Mouse (Mus musculus) heart, adult 9 months (tissue): ENCODE measurements at regions not wholly inside any gene's neighbourhood (a gene's known extent, or its start where the extent isn't known, plus 50 kb on each side); places are given as distances from the start of the nearest gene placed in this dataset.

Experiments
- DNase-seq, 2 experiments: peaks; one replicate each; pipeline ENCODE4 v3.0.0; 2022; ENCODE audit warnings: low spot score in 2 of 2

DNA sequence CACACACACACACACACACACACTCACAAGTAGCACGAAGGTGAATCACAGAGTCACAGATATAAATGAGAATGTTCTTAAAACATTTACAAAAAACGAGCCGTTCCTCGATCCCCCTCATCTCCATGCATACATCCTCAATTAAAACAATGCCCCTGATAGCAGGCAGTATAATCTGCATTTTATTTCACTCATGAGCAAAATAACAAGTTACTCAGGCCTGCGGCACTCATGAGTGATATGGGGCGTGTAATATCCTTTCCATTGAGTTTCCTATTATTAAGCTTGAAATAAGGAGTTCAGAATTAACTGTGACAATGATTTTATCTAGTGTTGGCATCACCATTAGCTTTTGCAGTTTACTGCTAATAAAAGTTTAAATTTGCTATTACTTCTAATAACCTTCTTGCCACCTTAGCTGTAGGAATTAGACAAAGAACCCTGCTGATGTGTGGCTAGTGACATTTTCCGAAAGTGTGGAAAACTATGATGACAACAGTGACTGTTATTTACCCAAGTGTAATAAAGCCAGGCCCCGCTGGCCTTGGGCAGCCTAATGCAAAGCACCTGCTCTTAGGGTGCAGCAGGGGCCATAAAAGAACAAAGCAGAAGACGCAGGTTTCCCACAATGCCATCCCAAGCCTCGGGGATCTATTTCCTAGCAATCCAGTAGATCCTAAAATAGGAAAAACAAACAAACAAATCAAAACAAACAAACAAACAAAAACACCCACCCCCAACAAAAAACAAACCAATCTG, 592.0 kb downstream of the Ttll7 start:
- no peak for DNase-seq

DNA sequence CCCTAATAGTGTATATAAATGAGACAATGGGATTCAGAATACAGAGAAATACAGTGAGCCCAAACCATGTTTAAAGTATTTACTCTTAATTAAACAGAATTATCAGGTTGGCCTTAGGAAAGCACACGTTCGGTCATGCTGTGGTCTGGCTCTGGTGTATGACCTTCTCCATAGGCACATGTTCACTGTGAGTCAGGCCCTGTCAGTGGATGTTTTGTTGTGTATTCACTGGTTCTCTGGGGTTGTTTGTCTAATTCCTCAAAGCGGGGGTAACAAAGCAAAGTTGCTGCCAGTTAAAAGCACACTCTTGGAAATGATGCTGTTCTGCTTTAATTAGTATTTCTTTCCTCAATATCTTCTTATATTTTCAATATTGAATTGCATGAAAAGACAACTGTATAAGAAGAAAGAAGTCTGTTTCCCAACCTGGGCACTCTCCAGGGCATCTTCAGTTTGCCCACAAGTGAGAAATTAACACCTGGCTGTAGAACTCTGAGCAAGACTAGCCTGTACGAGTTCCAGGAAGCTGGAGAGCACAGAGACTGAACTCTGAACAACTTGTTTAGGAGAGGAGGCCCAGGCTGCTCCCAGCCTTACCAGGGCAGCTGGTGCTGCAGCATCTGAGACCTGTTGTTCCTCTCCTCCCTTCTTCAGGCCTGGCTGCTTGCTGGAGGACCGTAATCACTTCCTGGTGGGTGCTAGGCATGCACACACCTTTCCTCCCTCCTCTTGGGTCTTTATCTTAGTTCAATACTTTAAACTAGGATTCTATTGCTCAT, 593.1 kb downstream of the Ttll7 start:
- DNase-seq: no peak

DNA sequence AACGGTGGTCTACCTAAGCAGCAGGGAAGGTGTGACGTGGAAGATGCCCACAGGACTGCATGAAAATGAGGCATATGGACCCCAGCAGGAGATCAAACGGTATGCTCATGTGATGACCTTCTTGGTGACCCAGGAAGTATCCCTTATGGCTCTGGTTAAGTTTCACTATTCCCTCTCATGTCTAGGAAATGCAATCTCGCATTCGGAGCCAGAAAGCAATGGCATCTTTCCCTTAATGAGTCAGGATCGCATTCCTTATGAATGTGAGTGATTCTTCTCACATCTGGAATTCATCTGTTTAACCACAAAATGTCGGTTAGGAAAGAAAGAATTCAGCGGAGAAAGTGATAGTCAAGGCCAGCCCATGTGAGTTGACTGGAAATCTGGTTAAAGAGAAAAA, 593.7 kb downstream of the Ttll7 start:
- DNase-seq: peak; percentile 15 to 25

DNA sequence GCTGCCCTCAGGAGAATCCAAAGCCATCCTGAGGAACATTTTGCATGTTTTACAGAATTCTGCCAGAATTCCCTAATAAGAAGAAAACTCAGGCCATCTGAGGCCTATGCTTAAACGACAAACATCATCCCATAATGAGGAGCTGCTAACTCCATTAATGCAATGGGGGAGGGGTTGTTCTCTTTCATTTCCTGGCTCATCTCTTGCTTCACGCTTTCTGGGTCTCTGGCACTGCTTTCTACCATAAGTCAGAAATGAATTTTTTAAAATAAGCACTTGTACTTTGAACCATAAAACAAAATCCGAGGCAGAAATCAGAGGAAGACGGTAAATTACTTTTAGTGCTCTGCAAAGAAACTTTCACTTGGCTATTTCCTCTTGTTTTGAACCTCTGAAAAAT, 600.0 kb downstream of the Ttll7 start:
- no peak for DNase-seq

DNA sequence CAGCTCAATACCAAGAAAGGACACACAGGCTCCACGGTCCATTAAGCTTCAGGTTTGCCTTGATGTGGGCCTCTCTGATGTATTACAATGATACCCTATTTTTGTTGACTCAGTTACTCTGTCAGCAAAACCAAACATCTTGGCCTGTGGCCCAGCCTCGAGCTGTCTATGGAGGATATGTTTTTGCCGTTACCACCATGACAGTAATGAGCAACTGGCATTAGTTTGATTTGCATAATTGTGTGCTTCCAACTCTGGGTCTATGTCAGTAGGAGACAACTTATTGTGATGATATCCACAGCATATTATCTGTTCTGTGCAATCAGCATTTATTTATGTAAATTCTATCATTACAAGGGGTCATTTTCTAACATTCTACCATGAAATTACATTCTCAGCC, 603.2 kb downstream of the Ttll7 start:
- DNase-seq: no peak

DNA sequence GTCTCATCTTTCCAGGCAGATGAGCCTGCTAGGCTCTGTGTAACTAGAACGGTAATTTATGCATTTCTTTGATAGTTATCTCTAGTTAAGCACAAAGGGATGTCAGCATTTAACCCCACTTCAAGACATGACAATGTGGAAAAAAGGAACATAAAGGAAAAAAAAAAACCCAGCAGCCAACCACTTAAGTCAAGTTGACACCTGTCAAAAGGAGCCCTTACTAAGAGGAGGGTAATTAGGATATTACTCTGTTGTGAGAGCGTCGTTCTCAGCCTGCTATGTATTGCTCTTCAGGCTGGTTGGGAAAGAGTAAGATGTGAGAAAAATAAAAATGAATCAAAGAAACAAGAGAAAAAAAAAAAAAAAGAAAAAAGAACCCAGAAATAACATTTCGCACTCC, 604.1 kb downstream of the Ttll7 start:
- no peak for DNase-seq

- DNase-seq: no peak
Measured at GRCm38 (mm10) chr3:147458115-147458514, 605.9 kb downstream of the Ttll7 start.

DNA sequence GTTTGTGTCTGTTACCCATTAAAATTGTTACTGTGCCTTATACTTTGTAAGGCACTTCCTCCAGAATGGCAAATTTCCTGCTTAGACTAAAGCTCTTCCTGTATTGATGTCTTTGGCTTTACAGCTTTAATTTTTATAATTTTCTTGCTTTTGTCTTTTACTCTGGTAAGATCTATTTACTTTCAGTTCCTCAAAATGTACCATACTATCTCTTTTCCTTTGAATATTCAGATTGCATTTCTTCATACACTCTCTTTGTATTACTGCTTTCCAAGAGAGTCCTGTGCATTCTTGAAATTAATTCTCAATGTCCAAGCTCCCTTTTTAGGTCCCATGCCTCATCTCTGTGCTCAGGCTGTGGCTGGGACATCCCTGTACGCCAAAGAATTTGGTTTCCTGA, 627.7 kb downstream of the Ttll7 start:
- DNase-seq: no peak
